23 mouse cellular contexts compared by ENCODE assay signal in the genomic region with DNA sequence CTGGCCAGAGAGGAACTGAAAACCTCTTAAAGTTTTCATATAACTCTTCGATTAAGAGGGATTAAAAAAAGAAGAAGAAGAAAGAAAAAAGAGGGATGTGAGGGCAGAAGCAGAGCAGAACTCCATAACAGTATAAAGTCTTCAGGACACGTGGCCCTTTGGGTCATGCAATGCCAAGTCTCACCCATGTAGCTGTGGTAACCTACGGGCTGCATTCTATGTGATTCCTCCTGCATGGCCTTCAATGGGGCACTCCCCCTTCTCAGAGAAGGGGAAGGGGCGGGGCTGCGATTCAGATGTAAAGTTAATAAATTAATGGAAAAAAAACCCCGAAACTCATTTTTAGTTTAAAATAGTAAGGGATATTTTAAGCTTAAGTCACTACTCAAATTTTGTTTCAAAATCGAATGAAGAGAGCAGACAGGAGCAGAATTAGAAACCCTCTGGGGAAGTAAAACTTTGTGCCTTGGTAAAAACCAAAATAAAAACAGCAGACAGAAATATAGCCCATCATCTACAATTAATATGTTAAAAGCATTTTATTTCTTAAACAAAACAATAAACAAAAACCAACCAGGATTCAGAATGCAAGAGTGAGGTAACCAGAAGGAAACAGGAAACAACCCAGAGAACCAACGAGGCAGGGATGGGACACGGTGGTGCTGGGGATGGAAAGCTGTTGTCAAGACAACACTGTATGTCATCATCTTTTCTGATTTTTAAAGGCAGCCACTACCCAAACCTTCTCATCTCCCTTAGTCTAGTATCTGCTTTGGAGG. TPM values are rescaled to one million over a fixed set of nuclear protein-coding genes. Genes with fewer than 3 reads are reported as not detected.
DNase-seq lines count a peak whose midpoint lies in the region; ATAC-seq and TF ChIP-seq lines count a peak whose summit lies in the region.
"Had no signal": no experiment of that assay in that cellular context is flagged by ENCODE, and none has a peak within 500 bp of the region (broad histone marks: within the 10 kb centered on the region; RNA-seq: fewer than 3 reads in every experiment).

No protein-coding gene starts in this region.

- no peaks in the 10 kb centered on the region for H3K27me3 ChIP-seq in heart, embryonic 16.5 days (ENCODE audit: control insufficient read depth, insufficient read depth, low read length)
- no peaks in the 10 kb centered on the region for H3K27me3 ChIP-seq in thymus, adult 2 months (ENCODE audit: control insufficient read depth, insufficient read depth, low read length)
- H3K27me3 ChIP-seq: embryonic facial prominence, embryonic 13.5 days; hindbrain, embryonic 12.5 days; liver, embryonic 13.5 days; lung, embryonic 15.5 days; megakaryocyte, embryonic 14.5 days; neural tube, embryonic 12.5 days had no signal

- TF ChIP-seq POLR2A in thymus, adult 2 months (IDR thresholded peaks at IDR 0.05; ENCODE audit: control insufficient read depth, extremely low read depth, insufficient read depth, low read length, poor library complexity), result no peak

- WGBS in heart, embryonic 16.5 days, result 81% methylated on average over 9 of the region's 9 CpGs
- WGBS in thymus, adult 2 months, result 63% methylated on average over 9 of the region's 9 CpGs

- TF ChIP-seq CTCF in gastrocnemius, adult 2 months (IDR thresholded peaks at IDR 0.05), result no peak
- no peak for TF ChIP-seq CTCF in thymus, adult 2 months (IDR thresholded peaks at IDR 0.05; ENCODE audit: borderline replicate concordance, control insufficient read depth, extremely low read depth, insufficient read depth, low read length, poor library complexity)

- intact Hi-C loops in gastrocnemius, adult 2 months (cut with DNase I), result loop anchor here (5.0 kb wide), 1 partner anchor 39 kb away; no protein-coding TSS in a partner anchor
- intact Hi-C loops in heart, postnatal 10 days (cut with DNase I), result no loop called here

- H3K9me3 ChIP-seq in heart, embryonic 16.5 days (replicated peaks; ENCODE audit: control insufficient read depth, low read length), result no peaks in the 10 kb centered on the region
- H3K9me3 ChIP-seq: embryonic facial prominence, embryonic 13.5 days; forebrain, embryonic 10.5 days; hindbrain, embryonic 12.5 days; liver, embryonic 13.5 days; lung, embryonic 15.5 days; megakaryocyte, embryonic 14.5 days; neural tube, embryonic 12.5 days had no signal

- H3K36me3 ChIP-seq in heart, embryonic 16.5 days (ENCODE audit: control insufficient read depth, insufficient read depth), result peaks cover 6% of the 10 kb centered on the region
- H3K36me3 ChIP-seq in thymus, adult 2 months (ENCODE audit: control insufficient read depth, insufficient read depth, low read length), result peaks cover 3% of the 10 kb centered on the region; the same call in 1 of the 2 replicates

- no peak overlapping the region for H3K9ac ChIP-seq in heart, embryonic 16.5 days (ENCODE audit: low read length)
- H3K9ac ChIP-seq: embryonic facial prominence, embryonic 13.5 days; hindbrain, embryonic 12.5 days; liver, embryonic 13.5 days; lung, embryonic 15.5 days; neural tube, embryonic 12.5 days had no signal

- H3K4me1 ChIP-seq in heart, embryonic 16.5 days (ENCODE audit: control insufficient read depth, insufficient read depth, low read length), result peaks cover 15% of the 10 kb centered on the region
- H3K4me1 ChIP-seq in thymus, adult 2 months (replicated peaks; ENCODE audit: control insufficient read depth, insufficient read depth, low read length), result peaks cover 15% of the 10 kb centered on the region
- H3K4me1 ChIP-seq: forebrain, embryonic 10.5 days; hindbrain, embryonic 12.5 days; liver, embryonic 13.5 days; lung, embryonic 15.5 days; neural tube, embryonic 12.5 days had no signal

- no peak for DNase-seq in gastrocnemius, adult 2 months
- DNase-seq in gastrocnemius, adult 18-20 months (ENCODE audit: low spot score), result no peak
- no peak for DNase-seq in heart, postnatal 10 days
- no peak for DNase-seq in thymus, adult 2 months
- no peak for DNase-seq in thymus, postnatal 0 days (ENCODE audit: low spot score)
- no peak for DNase-seq in neural tube, embryonic 10.5 days (ENCODE audit: extremely low spot score, low spot score)
- DNase-seq in left cerebral cortex, adult 8-10 months (ENCODE audit: low spot score in 2 of 2), result no peak
- DNase-seq: adrenal gland, postnatal 36 days; cerebellum, adult 8-10 months; gastrocnemius, postnatal 14 days; kidney, adult 9 months; liver, embryonic 13.5 days; right cerebral cortex, postnatal 14 days; thymus, adult 18-20 months had no signal

- H3K4me3 ChIP-seq in gastrocnemius, adult 2 months, result no peak overlapping the region
- no peak overlapping the region for H3K4me3 ChIP-seq in heart, embryonic 16.5 days (ENCODE audit: low read length)
- no peak overlapping the region for H3K4me3 ChIP-seq in thymus, adult 2 months (ENCODE audit: control insufficient read depth, insufficient read depth, low read length)
- H3K4me3 ChIP-seq: embryonic facial prominence, embryonic 13.5 days; forebrain, embryonic 10.5 days; hindbrain, embryonic 12.5 days; liver, embryonic 13.5 days; lung, embryonic 15.5 days; megakaryocyte, embryonic 14.5 days; neural tube, embryonic 12.5 days had no signal

- peak overlapping the region; percentile 68 for H3K27ac ChIP-seq in gastrocnemius, adult 2 months
- peak overlapping the region; percentile 73 for H3K27ac ChIP-seq in heart, embryonic 16.5 days (ENCODE audit: low read length)
- peak overlapping the region; percentile 52 for H3K27ac ChIP-seq in thymus, adult 2 months (ENCODE audit: control insufficient read depth, insufficient read depth, low read length)
- H3K27ac ChIP-seq: embryonic facial prominence, embryonic 13.5 days; forebrain, embryonic 10.5 days; hindbrain, embryonic 12.5 days; liver, embryonic 13.5 days; lung, embryonic 15.5 days; neural tube, embryonic 12.5 days had no signal

- no peak for ATAC-seq in heart, embryonic 16.5 days (replicated peaks; ENCODE audit: extremely low read depth, insufficient read depth, low FRiP score)
- ATAC-seq: midbrain, embryonic 16.5 days had no signal

- H3K4me2 ChIP-seq in heart, embryonic 16.5 days (ENCODE audit: low read depth, low read length), result no peak overlapping the region
- H3K4me2 ChIP-seq: embryonic facial prominence, embryonic 13.5 days; hindbrain, embryonic 12.5 days; liver, embryonic 13.5 days; lung, embryonic 15.5 days; neural tube, embryonic 12.5 days had no signal

RNA-seq across cellular contexts. Expression of a gene that starts 55.3 kb away (rescaled TPM):
- total RNA-seq in gastrocnemius, adult 2 months (2021), result 1 to 10 TPM; 4.9 to 5.7 TPM
- total RNA-seq in gastrocnemius, adult 18-20 months (2021), result 10 to 100 TPM; 10.3 to 11.3 TPM
- 9.8 and 14.3 TPM in 2 replicates for polyA plus RNA-seq in heart, embryonic 16.5 days (2015; fragmentation: Nextera tagmentation; extraction: Ambion mirVana)
- 10 to 100 TPM; 13.5 to 13.9 TPM for total RNA-seq in heart, postnatal 10 days (2021)
- polyA plus RNA-seq in thymus, adult 2 months (2012; rRNA removed), result 12.1 and 15.3 TPM in 2 replicates
- 19.6 and 31.3 TPM in 2 replicates for polyA plus RNA-seq in thymus, postnatal 0 days (2015; fragmentation: Nextera tagmentation; extraction: Ambion mirVana)
- total RNA-seq in left cerebral cortex, adult 8-10 months (2022), result 10 to 100 TPM in 2 of 4 experiments, 1 to 10 TPM in 2; 6.4 to 10.4 (median 9.8) TPM

RNA-seq across cellular contexts. Expression of a gene that starts 55.6 kb away (rescaled TPM):
- 1 to 10 TPM; 3.8 to 5.8 TPM for total RNA-seq in gastrocnemius, adult 2 months (2021)
- 1 to 10 TPM; 3.7 to 4.6 TPM for total RNA-seq in gastrocnemius, adult 18-20 months (2021)
- polyA plus RNA-seq in heart, embryonic 16.5 days (2015; fragmentation: Nextera tagmentation; extraction: Ambion mirVana), result 23.4 and 24.2 TPM in 2 replicates
- total RNA-seq in heart, postnatal 10 days (2021), result 10 to 100 TPM; 14.5 to 15.0 TPM
- 34.0 and 42.9 TPM in 2 replicates for polyA plus RNA-seq in thymus, adult 2 months (2012; rRNA removed)
- polyA plus RNA-seq in thymus, postnatal 0 days (2015; fragmentation: Nextera tagmentation; extraction: Ambion mirVana), result 21.2 and 23.2 TPM in 2 replicates
- 10 to 100 TPM; 10.5 to 13.9 (median 11.4) TPM for total RNA-seq in left cerebral cortex, adult 8-10 months (2022)

RNA-seq across cellular contexts. Expression of a gene that starts 55.7 kb away (rescaled TPM):
- under 1 TPM; 0.70 to 0.84 TPM for total RNA-seq in gastrocnemius, adult 2 months (2021)
- not detected for total RNA-seq in gastrocnemius, adult 18-20 months (2021)
- polyA plus RNA-seq in heart, embryonic 16.5 days (2015; fragmentation: Nextera tagmentation; extraction: Ambion mirVana), result 0.87 and 4.3 TPM in 2 replicates
- total RNA-seq in heart, postnatal 10 days (2021), result 1 to 10 TPM in 1 of 2 experiments, not detected in 1; 1.1 TPM
- polyA plus RNA-seq in thymus, adult 2 months (2012; rRNA removed), result not detected in 2 replicates
- polyA plus RNA-seq in thymus, postnatal 0 days (2015; fragmentation: Nextera tagmentation; extraction: Ambion mirVana), result 2.6 and 3.2 TPM in 2 replicates
- total RNA-seq in left cerebral cortex, adult 8-10 months (2022), result not detected
- total RNA-seq: adrenal gland, postnatal 36 days; gastrocnemius, postnatal 14 days had no signal
- polyA plus RNA-seq: cortical plate, adult 2 months; midbrain, embryonic 16.5 days had no signal
